Mouse (Mus musculus): ENCODE measurements at regions not wholly inside any gene's neighbourhood (a gene's known extent, or its start where the extent isn't known, plus 50 kb on each side); places are given as distances from the start of the nearest gene placed in this dataset. TPM values are rescaled to one million over a fixed set of nuclear protein-coding genes. Genes with fewer than 3 reads are reported as not detected.

DNA sequence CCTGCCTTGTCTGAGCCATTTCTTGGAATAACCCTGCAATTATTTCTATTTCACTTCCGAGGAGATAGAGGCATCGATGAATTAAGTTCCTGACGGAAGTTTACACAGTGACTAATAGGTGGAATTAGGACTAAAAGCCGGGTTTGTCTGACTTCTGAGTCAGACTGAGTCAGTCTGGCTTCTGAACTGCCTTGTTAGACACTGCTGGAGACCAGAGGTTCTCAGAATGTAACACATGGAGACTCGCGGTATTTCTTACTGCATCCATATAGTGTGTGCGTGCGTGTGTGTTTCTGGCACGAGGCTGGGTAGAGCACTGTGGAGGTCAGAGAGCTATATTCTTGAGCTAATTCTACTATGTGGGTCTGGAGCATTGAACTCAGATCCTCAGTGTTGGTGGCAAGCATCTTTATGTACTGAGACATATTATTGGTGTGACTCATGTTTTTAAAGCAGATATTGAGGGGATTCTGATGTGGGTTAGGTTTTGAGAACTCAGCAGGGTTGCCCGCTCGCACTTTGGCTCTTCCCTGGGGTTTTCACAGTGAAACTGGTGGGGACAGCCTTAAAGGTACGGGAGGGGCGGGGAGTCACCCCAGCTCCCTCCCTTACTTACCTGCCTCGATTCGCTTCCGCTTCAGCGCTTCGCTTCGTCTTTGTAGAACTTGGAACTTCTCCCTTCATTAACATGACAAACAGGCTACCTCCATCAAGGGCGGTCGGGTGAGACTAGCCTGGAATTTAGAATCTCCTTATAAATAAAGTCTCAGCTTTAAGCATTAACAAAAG lies 101.2 kb downstream of the 4931417E11Rik start:
- H3K9ac ChIP-seq (replicated peaks; ENCODE audit: low read length), result peak overlapping the region; percentile 5; the same call in 1 of the 2 replicates
- peak overlapping the region; percentile 49 for H3K4me2 ChIP-seq (replicated peaks; ENCODE audit: low read depth, low read length)
- peak overlapping the region; percentile 31 for H3K4me3 ChIP-seq (ENCODE audit: low read length)
- WGBS, result 9% methylated on average over 21 of the region's 21 CpGs
- H3K27ac ChIP-seq (ENCODE audit: low read length), result no peak overlapping the region
- H3K9me3 ChIP-seq (ENCODE audit: low read length), result no peaks in the 10 kb centered on the region
- no peaks in the 10 kb centered on the region for H3K27me3 ChIP-seq (ENCODE audit: insufficient read depth, low read length)
- peak; percentile 44; the same call in 1 of the 2 replicates for ATAC-seq (ENCODE audit: low FRiP score, low TSS enrichment)
- peaks cover 12% of the 10 kb centered on the region for H3K4me1 ChIP-seq (ENCODE audit: insufficient read depth, low read length)
- H3K36me3 ChIP-seq (ENCODE audit: insufficient read depth, low read length), result no peaks in the 10 kb centered on the region

DNA sequence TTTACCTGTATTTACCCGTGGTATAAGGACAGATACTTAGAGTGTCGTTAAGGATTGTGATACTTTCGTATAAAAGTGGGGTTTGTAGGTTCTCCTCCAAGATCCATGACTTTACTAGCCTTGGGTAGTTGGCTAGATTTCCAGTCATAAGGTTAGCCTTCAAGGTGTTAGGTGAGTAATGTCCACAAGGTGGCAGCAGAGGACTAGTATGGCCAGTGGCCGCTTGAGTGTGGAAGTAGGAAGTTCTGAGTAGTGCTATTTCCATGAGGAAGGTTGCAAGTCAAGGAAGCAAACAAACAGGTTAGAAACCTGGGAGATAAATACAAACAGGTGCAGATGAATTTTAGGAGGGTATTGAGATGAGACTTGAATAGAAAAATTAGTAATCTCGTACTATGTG lies 101.9 kb downstream of the 4931417E11Rik start:
- peak overlapping the region; percentile 31 for H3K4me3 ChIP-seq (ENCODE audit: low read length)
- WGBS, result 6% methylated on average over 5 of the region's 5 CpGs

DNA sequence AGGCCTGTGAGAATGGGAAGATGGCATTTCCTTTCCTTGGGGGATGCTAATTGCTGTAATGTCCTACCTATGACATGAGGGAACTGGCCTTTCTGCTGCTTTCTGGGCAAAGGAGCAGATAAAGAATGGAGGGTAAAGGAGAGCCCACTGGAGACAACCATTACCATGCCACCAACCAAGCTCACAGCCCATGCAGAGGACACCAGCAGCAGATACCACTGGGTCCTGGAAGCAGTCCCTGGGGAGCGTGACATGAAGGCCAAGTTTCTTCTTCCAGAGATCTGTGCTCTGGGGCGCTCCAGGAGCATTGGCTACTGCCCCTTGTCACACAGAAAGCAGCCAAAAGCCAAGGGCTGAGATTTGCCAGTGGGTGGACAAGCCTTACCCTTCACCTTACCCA lies 102.8 kb downstream of the 4931417E11Rik start:
- no peak for ATAC-seq (ENCODE audit: low FRiP score, low TSS enrichment)

More for the DNA sequence above, 101.9 kb downstream of the 4931417E11Rik start:
- H3K27me3 ChIP-seq (ENCODE audit: insufficient read depth, low read length), result no peaks in the 10 kb centered on the region
- H3K4me1 ChIP-seq (ENCODE audit: insufficient read depth, low read length), result peaks cover 12% of the 10 kb centered on the region
- peak overlapping the region; percentile 49 for H3K4me2 ChIP-seq (replicated peaks; ENCODE audit: low read depth, low read length)
- peak; percentile 90 for ATAC-seq (ENCODE audit: low FRiP score, low TSS enrichment)
- no peaks in the 10 kb centered on the region for H3K9me3 ChIP-seq (ENCODE audit: low read length)
- no peak overlapping the region for H3K27ac ChIP-seq (ENCODE audit: low read length)
- H3K36me3 ChIP-seq (ENCODE audit: insufficient read depth, low read length), result no peaks in the 10 kb centered on the region
- H3K9ac ChIP-seq (replicated peaks; ENCODE audit: low read length), result no peak overlapping the region

DNA sequence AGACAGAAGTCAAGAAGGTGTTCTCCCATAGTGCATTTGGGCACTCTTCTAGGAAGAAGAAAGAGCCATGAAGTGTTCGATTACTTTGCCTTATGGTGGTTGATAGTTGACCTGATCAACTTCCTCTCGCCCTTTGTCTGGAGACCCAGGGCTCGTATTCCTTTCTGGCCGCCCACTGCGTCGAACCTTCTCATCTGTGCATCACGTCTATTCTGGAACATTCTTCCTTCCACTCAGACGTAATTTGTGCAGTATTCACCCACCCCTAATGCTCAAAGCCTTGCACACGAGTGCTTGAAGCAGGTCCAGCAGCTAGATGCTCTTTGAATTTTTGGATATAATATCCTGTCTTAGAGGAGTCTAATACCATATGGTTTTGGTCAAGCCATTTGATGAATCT lies 104.2 kb downstream of the 4931417E11Rik start:
- H3K9ac ChIP-seq (replicated peaks; ENCODE audit: low read length), result no peak overlapping the region
- 80% methylated on average over 9 of the region's 9 CpGs for WGBS
- no peaks in the 10 kb centered on the region for H3K9me3 ChIP-seq (ENCODE audit: low read length)
- no peak for ATAC-seq (ENCODE audit: low FRiP score, low TSS enrichment)
- H3K4me1 ChIP-seq (ENCODE audit: insufficient read depth, low read length), result peaks cover 12% of the 10 kb centered on the region
- no peak overlapping the region for H3K4me2 ChIP-seq (replicated peaks; ENCODE audit: low read depth, low read length)
- H3K4me3 ChIP-seq (ENCODE audit: low read length), result no peak overlapping the region
- no peaks in the 10 kb centered on the region for H3K36me3 ChIP-seq (ENCODE audit: insufficient read depth, low read length)
- no peaks in the 10 kb centered on the region for H3K27me3 ChIP-seq (ENCODE audit: insufficient read depth, low read length)
- H3K27ac ChIP-seq (ENCODE audit: low read length), result no peak overlapping the region

More for the DNA sequence above, 102.8 kb downstream of the 4931417E11Rik start:
- Histone ChIP-seq H3K9ac (replicated peaks; ENCODE audit: low read length) (no peak overlapping the region), H3K4me2 (replicated peaks; ENCODE audit: low read depth, low read length) (no peak overlapping the region), H3K27ac (ENCODE audit: low read length) (no peak overlapping the region), H3K4me1 (ENCODE audit: insufficient read depth, low read length) (peaks cover 12% of the 10 kb centered on the region), H3K36me3 (ENCODE audit: insufficient read depth, low read length) (no peaks in the 10 kb centered on the region), H3K9me3 (ENCODE audit: low read length) (no peaks in the 10 kb centered on the region), H3K4me3 (ENCODE audit: low read length) (no peak overlapping the region), H3K27me3 (ENCODE audit: insufficient read depth, low read length) (no peaks in the 10 kb centered on the region)
- 89% methylated on average over 2 of the region's 2 CpGs for WGBS

DNA sequence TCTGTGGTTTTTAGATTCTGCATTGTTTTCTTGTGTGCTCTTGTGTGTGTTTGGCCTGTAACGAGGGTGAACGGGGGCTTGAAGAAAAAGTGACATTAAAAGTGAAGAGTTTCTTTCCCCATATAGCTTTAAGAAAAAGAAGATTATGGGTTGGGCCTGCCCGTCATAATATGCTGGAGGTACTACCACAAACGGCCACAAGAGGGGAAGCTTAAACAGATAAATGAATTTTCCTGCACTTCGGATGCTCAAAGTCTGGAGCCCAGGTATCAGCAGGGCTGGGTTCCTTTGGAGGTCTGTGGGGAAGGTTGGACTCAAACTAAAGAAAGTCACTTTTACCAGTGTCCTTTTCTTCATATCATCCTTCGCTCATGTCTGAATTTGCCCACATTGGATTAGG lies 86.8 kb downstream of the Suclg1 start:
- Histone ChIP-seq H3K9me3 (ENCODE audit: low read length) (no peaks in the 10 kb centered on the region), H3K4me1 (ENCODE audit: insufficient read depth, low read length) (no peaks in the 10 kb centered on the region), H3K4me3 (ENCODE audit: low read length) (no peak overlapping the region), H3K27me3 (ENCODE audit: insufficient read depth, low read length) (no peaks in the 10 kb centered on the region), H3K9ac (replicated peaks; ENCODE audit: low read length) (no peak overlapping the region), H3K4me2 (replicated peaks; ENCODE audit: low read depth, low read length) (no peak overlapping the region), H3K36me3 (ENCODE audit: insufficient read depth, low read length) (no peaks in the 10 kb centered on the region), H3K27ac (ENCODE audit: low read length) (no peak overlapping the region)
- ATAC-seq (ENCODE audit: low FRiP score, low TSS enrichment), result no peak
- WGBS, result 59% methylated on average over 6 of the region's 6 CpGs

DNA sequence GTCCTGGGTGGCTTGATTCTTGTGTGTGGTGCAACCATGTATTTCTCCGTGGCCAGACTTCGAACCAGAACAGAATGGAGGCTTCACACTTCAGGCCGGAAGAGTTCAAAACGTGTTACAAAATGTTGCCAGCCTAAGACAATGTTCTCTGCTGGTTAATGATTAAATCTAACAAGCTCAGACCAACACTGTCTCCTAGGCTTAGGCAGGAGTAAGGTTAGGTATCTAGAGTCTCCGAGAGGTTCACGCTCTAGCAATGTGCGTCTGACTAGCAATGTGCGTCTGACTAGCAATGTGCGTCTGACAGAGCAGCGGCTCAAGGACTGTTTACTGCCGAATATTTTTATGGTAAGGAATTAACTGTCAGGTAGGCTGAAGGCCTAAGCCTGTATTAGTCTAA lies 81.5 kb downstream of the Suclg1 start:
- peak; percentile 82 for ATAC-seq (ENCODE audit: low FRiP score, low TSS enrichment)
- Histone ChIP-seq H3K4me1 (ENCODE audit: insufficient read depth, low read length) (no peaks in the 10 kb centered on the region), H3K4me2 (replicated peaks; ENCODE audit: low read depth, low read length) (no peak overlapping the region), H3K9me3 (ENCODE audit: low read length) (no peaks in the 10 kb centered on the region), H3K27ac (ENCODE audit: low read length) (no peak overlapping the region), H3K4me3 (ENCODE audit: low read length) (no peak overlapping the region), H3K9ac (replicated peaks; ENCODE audit: low read length) (no peak overlapping the region), H3K27me3 (ENCODE audit: insufficient read depth, low read length) (no peaks in the 10 kb centered on the region), H3K36me3 (ENCODE audit: insufficient read depth, low read length) (no peaks in the 10 kb centered on the region)
- 76% methylated on average over 11 of the region's 11 CpGs for WGBS

Small RNAs in the stretch of these regions (microRNA-seq; reads per million reads assigned to microRNA genes)
- not detected for gene Gm24370

Measured in kidney, embryonic 16.5 days (tissue).